Comparison of ENCODE assay signal across 10 mouse cellular contexts in genomic region chr7:119184341-119185143, GRCm38 (mm10). TPM values are rescaled to one million over a fixed set of nuclear protein-coding genes. Genes with fewer than 3 reads are reported as not detected.
A peak's percentile ranks its signal among the peaks of the same experiment; 100 is the strongest.
DNase-seq lines count a peak whose midpoint lies in the region; ATAC-seq lines count a peak whose summit lies in the region.
"Had no signal": no experiment of that assay in that cellular context is flagged by ENCODE, and none has a peak within 500 bp of the region (broad histone marks: within the 10 kb centered on the region; RNA-seq: fewer than 3 reads in every experiment).

TSS of gene Gpr139 (minus strand) at chr7:119184603.

- H3K4me2 ChIP-seq in heart, embryonic 13.5 days: peak within 1 kb of the TSS; percentile 79
- H3K4me2 ChIP-seq in neural tube, embryonic 15.5 days: peak within 1 kb of the TSS; percentile 73

- H3K27me3 ChIP-seq in heart, embryonic 13.5 days (replicated peaks): peaks cover 78% of the 10 kb centered on the region
- H3K27me3 ChIP-seq in neural tube, embryonic 15.5 days (replicated peaks): peaks cover 21% of the 10 kb centered on the region; the same call in 1 of the 2 replicates

- peak; percentile 30 for ATAC-seq in heart, embryonic 13.5 days (ENCODE audit: extremely low read depth, insufficient number of reproducible peaks, low FRiP score, low TSS enrichment)
- ATAC-seq in neural tube, embryonic 15.5 days (ENCODE audit: low FRiP score): peak; percentile 92
- ATAC-seq: Patski had no signal

- H3K27ac ChIP-seq in heart, embryonic 13.5 days (replicated peaks): no peak within 1 kb of the TSS
- peak within 1 kb of the TSS; percentile 87 for H3K27ac ChIP-seq in neural tube, embryonic 15.5 days (replicated peaks)
- H3K27ac ChIP-seq: macrophage had no signal

- WGBS in heart, embryonic 13.5 days: under 1% methylated on average over 46 of the region's 47 CpGs
- under 1% methylated on average over 44 of the region's 47 CpGs for WGBS in neural tube, embryonic 15.5 days

- no peaks in the 10 kb centered on the region for H3K9me3 ChIP-seq in heart, embryonic 13.5 days
- no peaks in the 10 kb centered on the region for H3K9me3 ChIP-seq in neural tube, embryonic 15.5 days (replicated peaks)

- intact Hi-C loops in heart, postnatal 10 days (cut with DNase I): loop anchor here (10.0 kb wide), 1 partner anchor 160 kb away; no protein-coding TSS in a partner anchor
- intact Hi-C loops in left cerebral cortex, postnatal 36 days (cut with DNase I): no loop called here

- H3K9ac ChIP-seq in heart, embryonic 13.5 days: peak within 1 kb of the TSS; percentile 51
- H3K9ac ChIP-seq in neural tube, embryonic 15.5 days (replicated peaks): peak within 1 kb of the TSS; percentile 64

- peak within 1 kb of the TSS; percentile 55 for H3K4me3 ChIP-seq in heart, embryonic 13.5 days
- H3K4me3 ChIP-seq in neural tube, embryonic 15.5 days (replicated peaks): peak within 1 kb of the TSS; percentile 71

- no peak for DNase-seq in heart, postnatal 10 days
- peak; percentile 73 for DNase-seq in brain, embryonic 18.5 days (ENCODE audit: low read depth, low spot score)
- peak; percentile 12 to 22 for DNase-seq in frontal cortex, postnatal 36 days (ENCODE audit: low spot score in 2 of 2)
- DNase-seq in left cerebral cortex, postnatal 36 days (ENCODE audit: low spot score in 2 of 2): peak; percentile 15 to 27
- no peak for DNase-seq in c-Kit-positive CD71-positive TER-119-positive erythroid progenitor cells, embryonic 14.5 days (ENCODE audit: low spot score)
- no peak for DNase-seq in adrenal gland, adult 18-20 months (ENCODE audit: low spot score in 2 of 2)

- no peaks in the 10 kb centered on the region for H3K36me3 ChIP-seq in heart, embryonic 13.5 days
- no peaks in the 10 kb centered on the region for H3K36me3 ChIP-seq in neural tube, embryonic 15.5 days

- peaks cover 9% of the 10 kb centered on the region; the same call in 1 of the 2 replicates for H3K4me1 ChIP-seq in heart, embryonic 13.5 days
- H3K4me1 ChIP-seq in neural tube, embryonic 15.5 days: peaks cover 22% of the 10 kb centered on the region

RNA-seq across cellular contexts. Expression of gene Gpr139, which starts in this region (rescaled TPM):
- polyA plus RNA-seq in heart, embryonic 13.5 days (2015; fragmentation: Nextera tagmentation; extraction: Ambion mirVana): not detected in 2 replicates
- total RNA-seq in heart, postnatal 10 days (2021): not detected
- under 1 TPM; 0.63 to 0.99 TPM for total RNA-seq in left cerebral cortex, postnatal 36 days (2021)
- 9.9 and 12.0 TPM in 2 replicates for polyA plus RNA-seq in neural tube, embryonic 15.5 days (2015; fragmentation: Nextera tagmentation; extraction: Ambion mirVana)
- not detected for total RNA-seq in adrenal gland, adult 18-20 months (2021)
- polyA plus RNA-seq: macrophage, Patski had no signal

Comparison
In these comparisons a context has a peak if more than half of its experiments do, and no peak if none do; other contexts are left out.
1. RNA of gene Gpr139 (polyA plus RNA-seq): 9.9 to 12.0 TPM in neural tube, embryonic 15.5 days; not detected in heart, embryonic 13.5 days; every median in the first group is over 10 times any median in the second.
2. Peak in ATAC-seq, H3K4me3 ChIP-seq, H3K9ac ChIP-seq and H3K4me2 ChIP-seq in heart, embryonic 13.5 days; RNA of the gene not detected or under 1 TPM.
3. Peak in DNase-seq in left cerebral cortex, postnatal 36 days; RNA of the gene not detected or under 1 TPM.
4. DNase-seq: peak in brain, embryonic 18.5 days (single experiment) and frontal cortex, postnatal 36 days (2 of 2); none in heart, postnatal 10 days (0 of 2), c-Kit-positive CD71-positive TER-119-positive erythroid progenitor cells, embryonic 14.5 days (single experiment) and adrenal gland, adult 18-20 months (0 of 2).